9 mouse cellular contexts compared by ENCODE assay signal in genomic region chr6:142346181-142347110, GRCm38 (mm10). TPM values are rescaled to one million over a fixed set of nuclear protein-coding genes. Genes with fewer than 3 reads are reported as not detected.
DNase-seq lines count a peak whose midpoint lies in the region; ATAC-seq and TF ChIP-seq lines count a peak whose summit lies in the region.
"Had no signal": no experiment of that assay in that cellular context is flagged by ENCODE, and none has a peak within 500 bp of the region (broad histone marks: within the 10 kb centered on the region; RNA-seq: fewer than 3 reads in every experiment).

No protein-coding gene starts in this region.

- no peaks in the 10 kb centered on the region for H3K9me3 ChIP-seq in forebrain, embryonic 11.5 days (ENCODE audit: control insufficient read depth, low read length)
- H3K9me3 ChIP-seq in liver, embryonic 11.5 days (ENCODE audit: control insufficient read depth, low read length) = no peaks in the 10 kb centered on the region

- ATAC-seq in forebrain, embryonic 11.5 days (replicated peaks; ENCODE audit: low FRiP score) = no peak
- ATAC-seq in liver, embryonic 11.5 days (replicated peaks; ENCODE audit: low FRiP score) = peak; percentile 7

- H3K27ac ChIP-seq in cerebellum, adult 2 months (ENCODE audit: insufficient read depth, low read length) = no peak overlapping the region
- H3K27ac ChIP-seq in forebrain, embryonic 11.5 days (ENCODE audit: low read depth, low read length) = no peak overlapping the region
- H3K27ac ChIP-seq in liver, embryonic 11.5 days (ENCODE audit: low read depth, low read length) = 0 out of 2 replicates have a peak overlapping the region, but pooled peaks have one; percentile 68

- no peaks in the 10 kb centered on the region for H3K36me3 ChIP-seq in forebrain, embryonic 11.5 days (ENCODE audit: control insufficient read depth, insufficient read depth, low read length)
- H3K36me3 ChIP-seq in liver, embryonic 11.5 days (ENCODE audit: control insufficient read depth, insufficient read depth, low read length) = peaks cover 6% of the 10 kb centered on the region; the same call in 1 of the 2 replicates

- TF ChIP-seq CTCF in cerebellum, adult 2 months (IDR thresholded peaks at IDR 0.05; ENCODE audit: borderline replicate concordance, insufficient read depth, low read depth, low read length) = no peak

- H3K27me3 ChIP-seq in cerebellum, adult 2 months (ENCODE audit: control insufficient read depth, insufficient read depth, low read length) = no peaks in the 10 kb centered on the region
- no peaks in the 10 kb centered on the region for H3K27me3 ChIP-seq in forebrain, embryonic 11.5 days (ENCODE audit: control insufficient read depth, insufficient read depth, low read length)
- H3K27me3 ChIP-seq in liver, embryonic 11.5 days (replicated peaks; ENCODE audit: control insufficient read depth, insufficient read depth, low read length) = no peaks in the 10 kb centered on the region

- peak overlapping the region; percentile 69 for H3K4me3 ChIP-seq in cerebellum, adult 2 months (replicated peaks; ENCODE audit: insufficient read depth, low read depth, low read length)
- peak overlapping the region; percentile 70 for H3K4me3 ChIP-seq in forebrain, embryonic 11.5 days (ENCODE audit: low read depth, low read length)
- peak overlapping the region; percentile 64 for H3K4me3 ChIP-seq in liver, embryonic 11.5 days (ENCODE audit: low read depth, low read length)

- H3K4me2 ChIP-seq in forebrain, embryonic 11.5 days (ENCODE audit: low read depth, low read length, severe bottlenecking) = peak overlapping the region; percentile 51
- peak overlapping the region; percentile 65 for H3K4me2 ChIP-seq in liver, embryonic 11.5 days

- peak overlapping the region; percentile 64 for H3K9ac ChIP-seq in forebrain, embryonic 11.5 days (ENCODE audit: low read length)
- peak overlapping the region; percentile 62 for H3K9ac ChIP-seq in liver, embryonic 11.5 days (ENCODE audit: low read depth, low read length)

- 49% methylated on average over 12 of the region's 12 CpGs for WGBS in cerebellum, adult 2 months
- WGBS in forebrain, embryonic 11.5 days = 60% methylated on average over 12 of the region's 12 CpGs
- WGBS in liver, embryonic 11.5 days = 41% methylated on average over 12 of the region's 12 CpGs

- no peak for DNase-seq in cerebellum, adult 2 months
- DNase-seq in cerebellum, adult 11 months = no peak
- peak; percentile 49 for DNase-seq in A20 (ENCODE audit: low read depth, low spot score)
- no peak for DNase-seq in forebrain, embryonic 11.5 days (ENCODE audit: low spot score)
- DNase-seq in liver, embryonic 11.5 days (ENCODE audit: low spot score) = no peak
- DNase-seq in retina, embryonic 14.5 days (ENCODE audit: low spot score) = no peak
- no peak for DNase-seq in ovary, adult 18-20 months (ENCODE audit: low spot score)
- no peak for DNase-seq in gastrocnemius, postnatal 4 days (ENCODE audit: low spot score in 2 of 2)

- H3K4me1 ChIP-seq in cerebellum, adult 2 months (ENCODE audit: control insufficient read depth, insufficient read depth, low read length) = no peaks in the 10 kb centered on the region; the same call in 1 of the 2 replicates
- no peaks in the 10 kb centered on the region for H3K4me1 ChIP-seq in forebrain, embryonic 11.5 days (replicated peaks; ENCODE audit: control insufficient read depth, insufficient read depth, low read length)
- H3K4me1 ChIP-seq in liver, embryonic 11.5 days (replicated peaks; ENCODE audit: control insufficient read depth, insufficient read depth, low read length) = peaks cover 5% of the 10 kb centered on the region; the same call in 1 of the 2 replicates

- TF ChIP-seq POLR2A in cerebellum, adult 2 months (IDR thresholded peaks at IDR 0.05; ENCODE audit: borderline replicate concordance, insufficient read depth, low read length) = no peak

RNA-seq across cellular contexts. Expression of gene Pyroxd1, which starts 1.0 kb away (rescaled TPM):
- 10.9 and 11.7 TPM in 2 replicates for polyA plus RNA-seq in cerebellum, adult 2 months (2012; rRNA removed)
- 19.6 and 21.4 TPM in 2 replicates for polyA plus RNA-seq in forebrain, embryonic 11.5 days (2014; fragmentation: Nextera tagmentation; extraction: Ambion mirVana)
- polyA plus RNA-seq in liver, embryonic 11.5 days (2014; fragmentation: Nextera tagmentation; extraction: Ambion mirVana) = 12.3 and 14.1 TPM in 2 replicates
- total RNA-seq in gastrocnemius, postnatal 4 days (2021) = 10 to 100 TPM in 1 of 2 experiments, 1 to 10 TPM in 1; 9.4 to 10.9 TPM

RNA-seq across cellular contexts. Expression of gene Slco1a5, which starts 23.7 kb away (rescaled TPM):
- polyA plus RNA-seq in cerebellum, adult 2 months (2012; rRNA removed) = 0.13 and 0.36 TPM in 2 replicates
- polyA plus RNA-seq in forebrain, embryonic 11.5 days (2014; fragmentation: Nextera tagmentation; extraction: Ambion mirVana) = 0.20 and 0.41 TPM in 2 replicates
- not detected in 2 replicates for polyA plus RNA-seq in liver, embryonic 11.5 days (2014; fragmentation: Nextera tagmentation; extraction: Ambion mirVana)
- total RNA-seq in gastrocnemius, postnatal 4 days (2021) = not detected
- total RNA-seq: neutrophil, adult 5-6 weeks had no signal

RNA-seq across cellular contexts. Expression of gene Recql, which starts 40.4 kb away (rescaled TPM):
- 12.8 and 13.1 TPM in 2 replicates for polyA plus RNA-seq in cerebellum, adult 2 months (2012; rRNA removed)
- 44.7 and 48.3 TPM in 2 replicates for polyA plus RNA-seq in forebrain, embryonic 11.5 days (2014; fragmentation: Nextera tagmentation; extraction: Ambion mirVana)
- 33.5 and 37.7 TPM in 2 replicates for polyA plus RNA-seq in liver, embryonic 11.5 days (2014; fragmentation: Nextera tagmentation; extraction: Ambion mirVana)
- total RNA-seq in gastrocnemius, postnatal 4 days (2021) = 10 to 100 TPM; 10.7 to 14.3 TPM

RNA-seq across cellular contexts. Expression of gene Golt1b, which starts 40.6 kb away (rescaled TPM):
- polyA plus RNA-seq in cerebellum, adult 2 months (2012; rRNA removed) = 25.6 and 26.4 TPM in 2 replicates
- 104 TPM in 2 replicates for polyA plus RNA-seq in forebrain, embryonic 11.5 days (2014; fragmentation: Nextera tagmentation; extraction: Ambion mirVana)
- 80.6 and 86.5 TPM in 2 replicates for polyA plus RNA-seq in liver, embryonic 11.5 days (2014; fragmentation: Nextera tagmentation; extraction: Ambion mirVana)
- 10 to 100 TPM; 38.8 to 41.6 TPM for total RNA-seq in gastrocnemius, postnatal 4 days (2021)

RNA-seq across cellular contexts. Expression of gene Iapp, which starts 48.2 kb away (rescaled TPM):
- polyA plus RNA-seq in cerebellum, adult 2 months (2012; rRNA removed) = not detected in 2 replicates
- not detected in 2 replicates for polyA plus RNA-seq in forebrain, embryonic 11.5 days (2014; fragmentation: Nextera tagmentation; extraction: Ambion mirVana)
- 0.22 TPM in 1 of 2 replicates, not detected in the other for polyA plus RNA-seq in liver, embryonic 11.5 days (2014; fragmentation: Nextera tagmentation; extraction: Ambion mirVana)
- not detected for total RNA-seq in gastrocnemius, postnatal 4 days (2021)
- total RNA-seq: neutrophil, adult 5-6 weeks had no signal
